8 mouse cellular contexts compared by ENCODE assay signal in the genomic region with DNA sequence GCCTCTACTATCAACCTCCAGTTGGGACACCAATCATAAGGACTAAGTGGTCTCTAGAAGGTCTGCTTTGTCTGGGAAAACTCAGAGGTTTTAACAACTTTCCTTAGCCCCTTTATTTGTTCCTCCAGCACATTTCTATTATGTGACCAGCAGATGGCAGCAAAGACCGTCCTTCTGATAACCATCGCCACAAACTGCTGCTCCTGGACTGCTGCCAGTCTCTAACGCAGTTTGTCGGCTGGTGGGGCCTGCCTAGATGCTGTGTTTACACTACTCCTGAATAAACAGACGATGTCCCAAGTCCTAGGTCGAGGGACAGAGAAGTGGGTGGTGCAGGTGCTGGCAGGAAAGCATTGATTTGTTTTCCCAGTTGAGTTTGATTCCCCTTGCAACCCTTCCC. TPM values are rescaled to one million over a fixed set of nuclear protein-coding genes. Genes with fewer than 3 reads are reported as not detected.
A peak's percentile ranks its signal among the peaks of the same experiment; 100 is the strongest.
DNase-seq lines count a peak whose midpoint lies in the region; ATAC-seq lines count a peak whose summit lies in the region.

No protein-coding gene starts in this region.

- peak; percentile 76 for ATAC-seq in CD4-positive, CD25-positive, alpha-beta regulatory T cell, adult 4 months

- DNase-seq in NIH3T3 (ENCODE audit: low read depth): peak; percentile 82
- peak; percentile 85 to 92 for DNase-seq in cerebellum, postnatal 14 days
- DNase-seq in frontal cortex, postnatal 36 days (ENCODE audit: low spot score in 2 of 2): peak; percentile 51 to 64
- DNase-seq in kidney, postnatal 25 days: peak; percentile 67 to 83
- DNase-seq in lung, adult 18-20 months: peak; percentile 45 to 74
- peak; percentile 89 for DNase-seq in retina, postnatal 1 day
- peak; percentile 52 for DNase-seq in urinary bladder, postnatal 25 days (ENCODE audit: low spot score)

RNA-seq across cellular contexts. Expression of gene Tmem114, which starts 18.2 kb away (rescaled TPM):
- polyA plus RNA-seq in CD4-positive, CD25-positive, alpha-beta regulatory T cell, adult 4 months (2017; shearing (Covaris generic)): not detected

Comparison
In these comparisons a context has a peak if more than half of its experiments do, and no peak if none do; other contexts are left out.
1. Peak in every context shown above with its lines: DNase-seq and ATAC-seq.